Mouse (Mus musculus) heart, postnatal 14 days (tissue): ENCODE measurements around the gene Kcne3. TPM values are rescaled to one million over a fixed set of nuclear protein-coding genes. Genes with fewer than 3 reads are reported as not detected.

Experiments
- DNase-seq, 2 experiments: peaks; one replicate each; pipeline ENCODE4 v3.0.0; 2021 to 2022
- intact Hi-C: fragments of 180-260 bp; cut with DNase I; formaldehyde crosslinking; loops from one replicate; pipeline ENCODE4 v1.15.1; 2025
- total RNA-seq, 2 experiments: library from RNA; stranded (reverse); gene quantifications; 2 replicates each; pipeline ENCODE4 v1.2.3; 2021

Kcne3 gene
- total RNA-seq, 2 experiments from 2014 or later, result 0.55 to 0.78 TPM

- no peak for DNase-seq
- intact Hi-C loops, result loop anchor here (5.0 kb wide), 1 partner anchor 38 kb away; no protein-coding TSS in a partner anchor
These were observed 3.6 kb downstream of the Kcne3 start for GRCm38 (mm10) chr7:100179836-100180407.

- intact Hi-C loops, result no loop called here
- DNase-seq, result no peak
These were observed 4.9 kb downstream of the Kcne3 start for GRCm38 (mm10) chr7:100181176-100181575.

GRCm38 (mm10) chr7:100181614-100182013 is 5.3 kb downstream of the Kcne3 start:
- intact Hi-C loops, result no loop called here
- no peak for DNase-seq

GRCm38 (mm10) chr7:100182388-100182787 is 6.1 kb downstream of the Kcne3 start:
- intact Hi-C loops, result no loop called here
- no peak for DNase-seq

- intact Hi-C loops, result loop anchor here (2.0 to 5.0 kb wide), 2 partner anchors 65 to 195 kb away; no protein-coding TSS in a partner anchor
- peak; percentile 50 to 69 for DNase-seq
These were observed 11.3 kb downstream of the Kcne3 start for GRCm38 (mm10) chr7:100187601-100188000.

- intact Hi-C loops, result no loop called here
- no peak for DNase-seq
These were observed 13.9 kb downstream of the Kcne3 start for GRCm38 (mm10) chr7:100190167-100190566.

- intact Hi-C loops, result no loop called here
These were observed 14.5 kb downstream of the Kcne3 start for GRCm38 (mm10) chr7:100190778-100191177.

GRCm38 (mm10) chr7:100201191-100201590 is 24.9 kb downstream of the Kcne3 start:
- no peak for DNase-seq
- intact Hi-C loops, result no loop called here

More at GRCm38 (mm10) chr7:100190778-100191177, 14.5 kb downstream of the Kcne3 start:
- peak; percentile 60 to 79 for DNase-seq

GRCm38 (mm10) chr7:100203616-100204015 is 27.3 kb downstream of the Kcne3 start:
- intact Hi-C loops, result no loop called here
- no peak for DNase-seq

GRCm38 (mm10) chr7:100204871-100205270 is 28.6 kb downstream of the Kcne3 start:
- DNase-seq, result no peak
- intact Hi-C loops, result no loop called here

GRCm38 (mm10) chr7:100206144-100206543 is 29.8 kb downstream of the Kcne3 start:
- DNase-seq, result no peak
- intact Hi-C loops, result no loop called here

GRCm38 (mm10) chr7:100207886-100208285 is 31.6 kb downstream of the Kcne3 start:
- no peak for DNase-seq
- intact Hi-C loops, result no loop called here

- intact Hi-C loops, result no loop called here
- DNase-seq, result no peak
These were observed 38.0 kb downstream of the Kcne3 start for GRCm38 (mm10) chr7:100214310-100214709.

GRCm38 (mm10) chr7:100215116-100215732 is 38.9 kb downstream of the Kcne3 start:
- no peak for DNase-seq

GRCm38 (mm10) chr7:100215976-100216375 is 39.7 kb downstream of the Kcne3 start:
- intact Hi-C loops, result no loop called here
- DNase-seq, result no peak

More at GRCm38 (mm10) chr7:100215116-100215732, 38.9 kb downstream of the Kcne3 start:
- intact Hi-C loops, result no loop called here

GRCm38 (mm10) chr7:100216601-100217565 is 40.6 kb downstream of the Kcne3 start:
- DNase-seq, result no peak
- intact Hi-C loops, result no loop called here

GRCm38 (mm10) chr7:100227158-100227875 is 51.0 kb downstream of the Kcne3 start, which contains the start of gene Pgm2l1:
Gene Pgm2l1, plus strand, starts transcription at chr7:100227394.
- intact Hi-C loops, result loop anchor here (5.0 kb wide), 1 partner anchor 105 kb away; the partner anchor contains the start of gene Pold3
- DNase-seq, result peak; percentile 95 to 96

GRCm38 (mm10) chr7:100227896-100228525 is 51.7 kb downstream of the Kcne3 start:
- peak; percentile 24 for DNase-seq
- intact Hi-C loops, result loop anchor here (5.0 kb wide), 1 partner anchor 106 kb away; the partner anchor contains the start of gene Pold3

- intact Hi-C loops, result loop anchor here (5.0 kb wide), 1 partner anchor 107 kb away; the partner anchor contains the start of gene Pold3
These were observed 52.7 kb downstream of the Kcne3 start for GRCm38 (mm10) chr7:100228957-100229356.

More at GRCm38 (mm10) chr7:100228957-100229356, 52.7 kb downstream of the Kcne3 start:
- no peak for DNase-seq
